Mouse (Mus musculus) MEL (cell line): ENCODE results near the gene Gm15557. TPM values are rescaled to one million over a fixed set of nuclear protein-coding genes. Genes with fewer than 3 reads are reported as not detected.
A peak's percentile ranks its signal among the peaks of the same experiment; 100 is the strongest.

Experiments
- DNase-seq: peaks from one replicate; pipeline ENCODE4 v3.0.0; 2011; ENCODE audit warnings: low read depth, low spot score
- H3K27ac ChIP-seq: 2 replicates; pipeline ENCODE4 v1.5.1; 2012; ENCODE audit warnings: low read depth, mild to moderate bottlenecking, control low read depth, low read length, moderate library complexity; ENCODE audit not compliant: control insufficient read depth
- H3K27me3 ChIP-seq, 2 experiments: fragments of 150-350 bp in 1 of 2; sonication (generic) in 1 of 2; 2 replicates each; pipeline ENCODE4 v1.6.1; 2012; ENCODE audit warnings: low read length in 2 of 2, mild to moderate bottlenecking in 2 of 2, improper control_type of control experiment in 1 of 2, moderate library complexity in 1 of 2; ENCODE audit not compliant: insufficient read depth in 2 of 2, control insufficient read depth in 1 of 2
- H3K36me3 ChIP-seq, 2 experiments: 2 replicates each; pipeline ENCODE4 v1.6.1; 2012 to 2014; ENCODE audit warnings: low read length in 2 of 2, improper control_type of control experiment in 1 of 2, inconsistent platforms in 1 of 2, mild to moderate bottlenecking in 1 of 2; ENCODE audit not compliant: insufficient read depth in 2 of 2, control insufficient read depth in 1 of 2
- H3K4me1 ChIP-seq, 2 experiments: fragments of 150-350 bp in 1 of 2; sonication (generic) in 1 of 2; 2 replicates each; pipeline ENCODE4 v1.6.1; 2012; ENCODE audit warnings: low read length in 2 of 2, improper control_type of control experiment in 1 of 2, mild to moderate bottlenecking in 1 of 2; ENCODE audit not compliant: insufficient read depth in 2 of 2, control insufficient read depth in 1 of 2
- H3K4me3 ChIP-seq, 2 experiments: fragments of 150-350 bp in 1 of 2; sonication (generic) in 1 of 2; 2 replicates each; pipeline ENCODE4 v1.5.1; 2012; ENCODE audit warnings: low read depth in 2 of 2, low read length in 2 of 2, mild to moderate bottlenecking in 2 of 2, moderate library complexity in 2 of 2, control low read depth in 1 of 2, improper control_type of control experiment in 1 of 2; ENCODE audit not compliant: control insufficient read depth in 1 of 2, insufficient read depth in 1 of 2
- H3K79me2 ChIP-seq: 2 replicates; pipeline ENCODE4 v1.6.1; 2012; ENCODE audit warnings: mild to moderate bottlenecking, low read length, moderate library complexity; ENCODE audit not compliant: control insufficient read depth, poor library complexity, insufficient read depth
- H3K9ac ChIP-seq: 2 replicates; pipeline ENCODE4 v1.6.1; 2012; ENCODE audit warnings: low read depth, mild to moderate bottlenecking, control low read depth, low read length, moderate library complexity; ENCODE audit not compliant: control insufficient read depth, poor library complexity, severe bottlenecking
- H3K9me3 ChIP-seq: fragments of 150-350 bp; sonication (generic); replicated peaks from 2 replicates; pipeline ENCODE4 v1.6.1; 2012; ENCODE audit warnings: mild to moderate bottlenecking, low read length, improper control_type of control experiment, moderate library complexity; ENCODE audit not compliant: insufficient read depth
- BHLHE40 ChIP-seq: IDR thresholded peaks from 2 replicates; pipeline ENCODE4 v1.6.1; 2012; ENCODE audit warnings: low read depth, mild to moderate bottlenecking, inconsistent platforms, low read length, improper control_type of control experiment, borderline replicate concordance
- CHD1 ChIP-seq: IDR thresholded peaks from 2 replicates; pipeline ENCODE4 v1.6.1; 2012; ENCODE audit warnings: low read depth, mild to moderate bottlenecking, inconsistent platforms, low read length, improper control_type of control experiment
- CHD2 ChIP-seq: IDR thresholded peaks from 2 replicates; pipeline ENCODE4 v1.6.1; 2011; ENCODE audit warnings: low read length, improper control_type of control experiment
- CTCF ChIP-seq, 3 experiments: IDR thresholded peaks in 2 of 3; conservative IDR thresholded peaks in 1 of 3; 2 replicates each; pipeline ENCODE4 v1.5.1; 2011 to 2012; ENCODE audit warnings: low read length in 3 of 3, low read depth in 2 of 3, mild to moderate bottlenecking in 2 of 3, improper control_type of control experiment in 1 of 3, inconsistent platforms in 1 of 3, mixed read lengths in 1 of 3, moderate library complexity in 1 of 3; ENCODE audit not compliant: control insufficient read depth in 1 of 3, insufficient read depth in 1 of 3, poor library complexity in 1 of 3, severe bottlenecking in 1 of 3
- E2F4 ChIP-seq: IDR thresholded peaks from 2 replicates; pipeline ENCODE4 v1.6.1; 2011; ENCODE audit warnings: low read depth, low read length, improper control_type of control experiment, borderline replicate concordance
- ELF1 ChIP-seq: IDR thresholded peaks from 2 replicates; pipeline ENCODE4 v1.6.1; 2014; ENCODE audit warnings: low read depth, mild to moderate bottlenecking, inconsistent platforms, low read length, improper control_type of control experiment, moderate library complexity
- EP300 ChIP-seq, 2 experiments: IDR thresholded peaks; 2 replicates each; pipeline ENCODE4 v1.6.1; 2011; ENCODE audit warnings: improper control_type of control experiment in 2 of 2, low read length in 2 of 2, low read depth in 1 of 2, mild to moderate bottlenecking in 1 of 2
- ETS1 ChIP-seq: IDR thresholded peaks from 2 replicates; pipeline ENCODE4 v1.6.1; 2012; ENCODE audit warnings: low read depth, mild to moderate bottlenecking, inconsistent platforms, low read length, improper control_type of control experiment, moderate library complexity
- GABPA ChIP-seq: IDR thresholded peaks from 2 replicates; pipeline ENCODE4 v1.6.1; 2012; ENCODE audit warnings: low read depth, mild to moderate bottlenecking, inconsistent platforms, low read length, improper control_type of control experiment, moderate library complexity
- GATA1 ChIP-seq: IDR thresholded peaks from 2 replicates; pipeline ENCODE4 v1.6.1; 2011; ENCODE audit warnings: low read depth, low read length, improper control_type of control experiment
- KAT2A ChIP-seq: conservative IDR thresholded peaks from 2 replicates; pipeline ENCODE4 v1.6.1; 2012; ENCODE audit warnings: low read depth, low read length, improper control_type of control experiment, inconsistent platforms
- MAFK ChIP-seq: IDR thresholded peaks from 2 replicates; pipeline ENCODE4 v1.6.1; 2011; ENCODE audit warnings: low read depth, mild to moderate bottlenecking, low read length, improper control_type of control experiment, borderline replicate concordance
- MAX ChIP-seq: IDR thresholded peaks from 2 replicates; pipeline ENCODE4 v1.6.1; 2011; ENCODE audit warnings: low read length, improper control_type of control experiment
- MAZ ChIP-seq: IDR thresholded peaks from 2 replicates; pipeline ENCODE4 v1.6.1; 2012; ENCODE audit warnings: low read depth, mild to moderate bottlenecking, inconsistent platforms, low read length, improper control_type of control experiment
- MEF2A ChIP-seq: IDR thresholded peaks from 2 replicates; pipeline ENCODE4 v1.6.1; 2014; ENCODE audit warnings: low read depth, mild to moderate bottlenecking, inconsistent platforms, low read length, improper control_type of control experiment; ENCODE audit not compliant: poor library complexity, insufficient replicate concordance, severe bottlenecking; ENCODE audit errors: extremely low read depth
- MXI1 ChIP-seq: IDR thresholded peaks from 2 replicates; pipeline ENCODE4 v1.6.1; 2011; ENCODE audit warnings: mild to moderate bottlenecking, low read depth, low read length, improper control_type of control experiment
- MYB ChIP-seq: IDR thresholded peaks from 2 replicates; pipeline ENCODE4 v1.6.1; 2011; ENCODE audit warnings: mild to moderate bottlenecking, low read depth, low read length, improper control_type of control experiment
- MYC ChIP-seq: IDR thresholded peaks from 2 replicates; pipeline ENCODE4 v1.6.1; 2011; ENCODE audit warnings: low read depth, mild to moderate bottlenecking, low read length, improper control_type of control experiment, moderate library complexity
- NELFE ChIP-seq: IDR thresholded peaks from 2 replicates; pipeline ENCODE4 v1.6.1; 2011; ENCODE audit warnings: low read depth, low read length, improper control_type of control experiment
- NRF1 ChIP-seq: IDR thresholded peaks from 2 replicates; pipeline ENCODE4 v1.6.1; 2014; ENCODE audit warnings: low read depth, mild to moderate bottlenecking, inconsistent platforms, low read length, improper control_type of control experiment, moderate library complexity; ENCODE audit not compliant: poor library complexity, insufficient read depth, severe bottlenecking
- POLR2A ChIP-seq, 2 experiments: IDR thresholded peaks; 2 replicates each; pipeline ENCODE4 v1.6.1; 2011 to 2012; ENCODE audit warnings: low read length in 2 of 2, mild to moderate bottlenecking in 2 of 2, control low read depth in 1 of 2, improper control_type of control experiment in 1 of 2, low read depth in 1 of 2, moderate library complexity in 1 of 2; ENCODE audit not compliant: control insufficient read depth in 1 of 2, insufficient read depth in 1 of 2, poor library complexity in 1 of 2
- POLR2AphosphoS2 ChIP-seq: IDR thresholded peaks from 2 replicates; pipeline ENCODE4 v1.6.1; 2011; ENCODE audit warnings: low read length, improper control_type of control experiment
- POLR2AphosphoS5 ChIP-seq: IDR thresholded peaks from 2 replicates; pipeline ENCODE4 v1.6.1; 2012; ENCODE audit warnings: low read depth, borderline replicate concordance, mild to moderate bottlenecking, inconsistent platforms, low read length, moderate library complexity, mixed read lengths
- RAD21 ChIP-seq: IDR thresholded peaks from 2 replicates; pipeline ENCODE4 v1.6.1; 2011; ENCODE audit warnings: mild to moderate bottlenecking, low read depth, low read length, improper control_type of control experiment
- RCOR1 ChIP-seq: IDR thresholded peaks from 2 replicates; pipeline ENCODE4 v1.6.1; 2012; ENCODE audit warnings: low read depth, mild to moderate bottlenecking, inconsistent platforms, low read length, improper control_type of control experiment
- SIN3A ChIP-seq: IDR thresholded peaks from 2 replicates; pipeline ENCODE4 v1.6.1; 2012; ENCODE audit warnings: low read length, improper control_type of control experiment, inconsistent platforms
- SMC3 ChIP-seq: IDR thresholded peaks from 2 replicates; pipeline ENCODE4 v1.6.1; 2011; ENCODE audit warnings: low read depth, low read length, improper control_type of control experiment
- TAL1 ChIP-seq: IDR thresholded peaks from 2 replicates; pipeline ENCODE4 v1.6.1; 2012; ENCODE audit warnings: mild to moderate bottlenecking, inconsistent platforms, low read length, moderate library complexity, mixed read lengths
- TBP ChIP-seq: IDR thresholded peaks from 2 replicates; pipeline ENCODE4 v1.8.0; 2011; ENCODE audit warnings: low read depth, low read length, improper control_type of control experiment
- TCF12 ChIP-seq: IDR thresholded peaks from 2 replicates; pipeline ENCODE4 v1.6.1; 2014; ENCODE audit warnings: low read depth, mild to moderate bottlenecking, inconsistent platforms, low read length, improper control_type of control experiment, moderate library complexity
- UBTF ChIP-seq: IDR thresholded peaks from 2 replicates; pipeline ENCODE4 v1.6.1; 2012; ENCODE audit warnings: low read depth, mild to moderate bottlenecking, inconsistent platforms, low read length, improper control_type of control experiment, moderate library complexity, borderline replicate concordance; ENCODE audit not compliant: insufficient read depth
- USF1 ChIP-seq: IDR thresholded peaks from 2 replicates; pipeline ENCODE4 v1.6.1; 2014; ENCODE audit warnings: low read depth, mild to moderate bottlenecking, inconsistent platforms, low read length, improper control_type of control experiment, moderate library complexity
- USF2 ChIP-seq, 2 experiments: IDR thresholded peaks; 2 replicates each; pipeline ENCODE4 v1.6.1; 2011 to 2012; ENCODE audit warnings: improper control_type of control experiment in 2 of 2, low read length in 2 of 2, borderline replicate concordance in 1 of 2, inconsistent platforms in 1 of 2, low read depth in 1 of 2, mild to moderate bottlenecking in 1 of 2; ENCODE audit not compliant: insufficient read depth in 1 of 2
- ZC3H11A ChIP-seq: IDR thresholded peaks from 2 replicates; pipeline ENCODE4 v1.6.1; 2012; ENCODE audit warnings: low read depth, mild to moderate bottlenecking, inconsistent platforms, low read length, improper control_type of control experiment
- ZKSCAN1 ChIP-seq: IDR thresholded peaks from 2 replicates; pipeline ENCODE4 v1.6.1; 2012; ENCODE audit warnings: low read depth, mild to moderate bottlenecking, inconsistent platforms, low read length, improper control_type of control experiment, moderate library complexity
- ZMIZ1 ChIP-seq: IDR thresholded peaks from 2 replicates; pipeline ENCODE4 v1.6.1; 2012; ENCODE audit warnings: low read depth, mild to moderate bottlenecking, inconsistent platforms, low read length, improper control_type of control experiment, moderate library complexity
- ZNF384 ChIP-seq: IDR thresholded peaks from 2 replicates; pipeline ENCODE4 v1.6.1; 2012; ENCODE audit warnings: low read depth, mild to moderate bottlenecking, inconsistent platforms, low read length, improper control_type of control experiment
- polyA plus RNA-seq, 2 experiments: library from polyadenylated mRNA; stranded (reverse) in 1 of 2; unstranded in 1 of 2; fragments of >175 nt in 1 of 2; fragments of >200 nt in 1 of 2; gene quantifications; 2 replicates each; pipeline versions ENCODE4 v1.2.1 to v1.2.4; 2012; ENCODE audit warnings: low replicate concordance in 2 of 2, low read depth in 1 of 2; ENCODE audit not compliant: insufficient read length in 2 of 2, insufficient read depth in 1 of 2, missing spikeins in 1 of 2
- total RNA-seq: library from RNA; depleted of rRNA; stranded (reverse); fragments of 300-350 nt; gene quantifications from 2 replicates; pipeline ENCODE4 v1.2.3, GENCODE M21; 2012

Gene Gm15557
- total and polyA plus RNA-seq, 3 experiments, result not detected

DNA sequence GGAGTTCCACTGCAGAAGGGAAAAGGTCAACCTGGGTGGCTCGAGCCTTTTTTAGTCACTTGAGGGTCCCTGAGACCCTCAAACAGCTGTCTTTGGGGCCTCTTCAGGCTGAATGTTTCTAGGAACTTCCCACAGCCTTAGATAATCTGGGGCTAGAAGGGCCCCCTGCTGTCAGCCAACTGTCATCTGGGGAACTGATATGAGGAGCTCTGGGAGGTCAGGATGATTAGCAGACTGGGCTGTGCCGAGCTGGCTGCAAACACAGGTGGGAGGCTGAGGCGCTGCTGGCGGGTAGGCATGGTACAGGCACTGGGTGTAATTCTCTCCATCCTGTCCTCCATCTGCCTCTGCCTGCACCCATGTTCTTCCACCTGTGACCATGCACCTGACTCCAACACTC is 48.6 kb downstream of the Gm15557 start:
- Histone ChIP-seq H3K4me1 (peaks cover 9 to 20% of the 10 kb centered on the region in 2 experiments; a peak in 3 of 4 replicates), H3K4me3 (peak overlapping the region; percentile 24 to 27; a peak in 3 of 4 replicates), H3K9me3 (no peaks in the 10 kb centered on the region)
- TF ChIP-seq KAT2A (no peak), NELFE (peak; percentile 46; the same call in 1 of the 2 replicates), SIN3A (peak; percentile 92), ZKSCAN1 (no peak), CTCF (IDR thresholded peaks at IDR 0.05 in 2 of 3, conservative IDR thresholded peaks at IDR 0.05 in 1 of 3; ENCODE audit: control insufficient read depth in 1 of 3, insufficient read depth in 1 of 3, low read depth in 2 of 3, low read length in 3 of 3, poor library complexity in 1 of 3, severe bottlenecking in 1 of 3) (peak in 1 of 3 experiments; percentile 14; a peak in 1 of 6 replicates), RAD21 (no peak), UBTF (no peak), ELF1 (no peak), POLR2A (IDR thresholded peaks at IDR 0.05; ENCODE audit: control insufficient read depth in 1 of 2, insufficient read depth in 1 of 2, low read depth in 1 of 2, low read length in 2 of 2, poor library complexity in 1 of 2) (peak in 1 of 2 experiments; percentile 54; a peak in 1 of 4 replicates), ZMIZ1 (peak; percentile 65; the same call in 1 of the 2 replicates), CHD2 (no peak), MYB (peak; percentile 94), USF1 (no peak), ZNF384 (no peak), TBP (no peak; the same call in 1 of the 2 replicates), MXI1 (peak; percentile 61), ETS1 (peak; percentile 93), GABPA (no peak), MAZ (peak; percentile 54; the same call in 1 of the 2 replicates), EP300 (IDR thresholded peaks at IDR 0.05; ENCODE audit: low read depth in 1 of 2, low read length in 2 of 2) (peak; percentile 95 to 97), MYC (no peak), MAFK (peak; percentile 43; the same call in 1 of the 2 replicates), BHLHE40 (0 out of 2 replicates have a peak, but pooled peaks have one; percentile 19), TCF12 (peak; percentile 91), POLR2AphosphoS5 (no peak), POLR2AphosphoS2 (no peak), ZC3H11A (no peak), TAL1 (peak; percentile 76), SMC3 (0 out of 2 replicates have a peak, but pooled peaks have one; percentile 9), GATA1 (peak; percentile 88), USF2 (IDR thresholded peaks at IDR 0.05; ENCODE audit: borderline replicate concordance in 1 of 2, insufficient read depth in 1 of 2, low read depth in 1 of 2, low read length in 2 of 2) (no peak), MAX (peak; percentile 56), MEF2A (no peak), CHD1 (no peak), RCOR1 (peak; percentile 77), E2F4 (no peak), NRF1 (no peak)

More for the DNA sequence above, 48.6 kb downstream of the Gm15557 start:
- H3K79me2 ChIP-seq, result no peaks in the 10 kb centered on the region
- peaks cover 0 to 16% of the 10 kb centered on the region in 2 experiments; a peak in 2 of 4 replicates for H3K36me3 ChIP-seq
- peak overlapping the region; percentile 60 for H3K9ac ChIP-seq
- peak; percentile 90 for DNase-seq
- H3K27ac ChIP-seq, result peak overlapping the region; percentile 95
- no peaks in the 10 kb centered on the region for H3K27me3 ChIP-seq
